Mouse (Mus musculus): ENCODE data around the gene Wdr72.

Gene Wdr72

DNA sequence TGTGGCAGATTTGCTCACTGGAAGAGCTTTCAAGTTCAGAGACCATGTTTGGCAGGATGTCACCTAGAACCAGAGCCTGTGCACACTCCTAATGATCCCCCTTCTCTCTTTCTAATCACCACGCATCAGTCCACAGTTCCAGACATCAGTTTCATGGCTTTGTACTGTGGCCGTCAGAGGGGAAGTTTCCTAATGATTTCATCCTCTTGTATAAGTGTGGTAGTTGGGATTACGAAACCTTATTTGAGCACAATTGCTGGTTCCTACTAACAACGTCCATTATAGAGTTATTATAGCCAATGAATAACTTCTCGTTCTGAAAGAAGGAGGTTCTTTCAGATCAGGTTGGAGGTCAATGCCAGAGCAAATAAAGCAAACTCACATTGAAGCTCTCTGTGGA, 131.1 kb downstream of the Wdr72 start:
- no peak for DNase-seq (ENCODE audit: low spot score)

DNA sequence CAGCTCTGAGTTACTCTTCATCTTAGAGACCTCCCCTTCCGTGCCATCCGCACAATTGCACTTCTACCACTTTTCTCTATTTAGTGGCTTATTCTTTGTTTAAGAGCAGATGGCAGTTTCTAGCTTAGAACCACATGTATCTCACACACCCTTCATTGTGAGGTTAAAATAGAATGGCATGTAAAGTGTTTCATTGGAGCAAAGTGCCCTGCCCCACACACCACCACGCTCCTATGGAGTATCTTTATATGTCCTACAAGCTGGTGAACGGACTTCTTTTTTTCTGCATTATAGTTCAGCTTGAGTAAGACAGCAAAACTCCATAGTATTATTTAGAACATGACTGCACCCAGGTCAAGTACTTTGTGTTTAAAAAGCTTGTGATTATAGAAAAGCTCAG, 137.9 kb downstream of the Wdr72 start:
- DNase-seq (ENCODE audit: low spot score): no peak

- DNase-seq (ENCODE audit: low spot score): no peak
These were observed 139.3 kb downstream of the Wdr72 start for GRCm38 (mm10) chr9:74249486-74249885.

- DNase-seq (ENCODE audit: low spot score): no peak
These were observed 140.4 kb downstream of the Wdr72 start for GRCm38 (mm10) chr9:74250522-74250921.

- no peak for DNase-seq (ENCODE audit: low spot score)
These were observed 148.2 kb downstream of the Wdr72 start for GRCm38 (mm10) chr9:74258389-74258788.

GRCm38 (mm10) chr9:74277752-74278385, 167.7 kb downstream of the Wdr72 start:
- no peak for DNase-seq (ENCODE audit: low spot score)

DNA sequence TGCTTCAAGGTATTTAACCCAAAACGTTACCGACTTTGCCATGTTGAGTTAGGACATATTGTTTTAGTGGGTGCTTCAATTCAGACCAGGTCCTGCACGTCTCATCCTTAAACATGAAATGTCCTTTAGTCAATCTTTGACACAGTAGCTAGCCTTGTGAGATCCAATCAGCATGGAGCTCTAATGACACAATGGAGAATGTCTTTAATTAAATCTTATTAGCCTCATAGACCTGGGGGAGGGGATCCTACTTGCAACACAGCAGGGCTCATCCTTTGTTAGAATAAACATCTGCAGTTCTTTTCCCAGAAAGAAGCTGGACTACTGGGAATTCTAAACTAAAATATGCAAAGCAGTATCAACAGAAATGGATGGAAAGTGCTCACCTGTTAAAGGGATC, 171.9 kb downstream of the Wdr72 start:
- no peak for DNase-seq (ENCODE audit: low spot score)

GRCm38 (mm10) chr9:74286210-74286609, 176.1 kb downstream of the Wdr72 start:
- no peak for DNase-seq (ENCODE audit: low spot score)

DNA sequence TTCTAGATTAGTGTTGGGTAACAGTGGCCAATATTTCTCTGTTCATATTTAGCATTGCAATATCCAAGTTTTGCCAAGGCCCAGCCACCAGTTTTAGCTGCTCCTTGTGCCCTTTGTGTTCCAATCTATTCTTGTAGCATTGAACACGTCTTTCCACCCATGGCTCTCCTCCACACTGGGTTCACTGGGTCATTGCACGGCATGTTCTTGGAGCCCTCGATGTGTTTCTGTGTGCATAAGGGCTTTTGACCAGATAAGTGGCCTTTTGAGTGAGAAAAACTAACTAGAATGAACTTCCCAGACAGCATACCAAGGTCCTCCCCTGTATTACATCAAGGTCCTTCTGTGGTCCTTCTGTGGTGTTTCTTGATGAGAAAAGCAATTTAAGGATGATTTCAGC, 184.3 kb downstream of the Wdr72 start:
- DNase-seq (ENCODE audit: low spot score): no peak

GRCm38 (mm10) chr9:74318771-74319170, 208.6 kb downstream of the Wdr72 start:
- no peak for DNase-seq (ENCODE audit: low spot score)

- no peak for DNase-seq (ENCODE audit: low spot score)
These were observed 214.2 kb downstream of the Wdr72 start for GRCm38 (mm10) chr9:74324089-74324924.

- no peak for DNase-seq (ENCODE audit: low spot score)
These were observed 214.8 kb downstream of the Wdr72 start for GRCm38 (mm10) chr9:74324925-74325295.

GRCm38 (mm10) chr9:74325981-74326380, 215.8 kb downstream of the Wdr72 start:
- no peak for DNase-seq (ENCODE audit: low spot score)

DNA sequence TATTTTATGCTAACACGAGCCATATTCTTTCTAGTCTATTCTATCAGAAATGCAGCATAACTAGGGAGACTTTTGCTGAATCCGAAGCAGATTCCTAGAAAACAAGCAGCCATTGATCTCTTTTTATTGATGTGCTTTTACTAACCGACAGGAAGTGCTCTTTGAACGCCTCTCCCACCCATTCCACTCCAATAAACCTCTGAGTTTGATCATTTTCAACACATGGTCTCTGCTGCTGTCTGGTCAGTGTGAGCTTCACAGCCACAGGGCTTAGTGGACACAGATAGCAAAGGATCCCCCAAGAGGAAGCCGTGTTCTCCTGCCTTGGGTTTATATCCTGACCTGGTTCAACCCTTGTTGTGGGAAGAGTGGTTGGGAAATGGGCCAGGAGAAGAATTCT, 218.7 kb downstream of the Wdr72 start:
- DNase-seq (ENCODE audit: low spot score): no peak

- DNase-seq (ENCODE audit: low spot score): no peak
These were observed 220.7 kb downstream of the Wdr72 start for GRCm38 (mm10) chr9:74330706-74331495.

DNA sequence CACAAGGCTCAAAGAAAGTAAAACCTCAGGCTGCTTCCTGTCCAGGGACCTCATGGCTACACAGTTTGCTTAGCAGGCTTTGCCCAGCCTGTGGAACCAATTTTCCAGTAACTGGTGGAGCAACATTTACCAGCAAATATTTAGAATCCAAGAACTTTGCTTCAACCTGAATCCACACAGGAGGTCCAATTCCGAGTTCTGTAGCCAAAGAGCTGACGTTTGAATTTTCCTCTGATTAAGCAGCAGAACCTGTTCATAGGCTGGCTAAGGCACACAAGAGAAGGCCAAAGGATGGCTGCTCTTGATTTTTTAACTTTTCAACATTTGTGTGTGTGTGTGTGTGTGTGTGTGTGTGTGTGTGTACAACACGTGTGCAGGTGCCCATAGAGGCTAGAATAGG, 222.2 kb downstream of the Wdr72 start:
- no peak for DNase-seq (ENCODE audit: low spot score)

Measured in T-cell, adult 2 months (primary cell).